Mouse (Mus musculus) thymus, adult 2 months (tissue): ENCODE results near the gene Atm.

Experiments
- CTCF ChIP-seq: fragments of 200-500 bp; IDR thresholded peaks from 2 replicates; pipeline ENCODE4 v1.5.1; 2012; ENCODE audit warnings: mild to moderate bottlenecking, control low read depth, low read length, moderate library complexity, borderline replicate concordance; ENCODE audit not compliant: control insufficient read depth, poor library complexity, insufficient read depth; ENCODE audit errors: extremely low read depth
- POLR2A ChIP-seq: fragments of 200-500 bp; IDR thresholded peaks from 2 replicates; pipeline ENCODE4 v1.6.1; 2012; ENCODE audit warnings: mild to moderate bottlenecking, low read length, control low read depth, moderate library complexity; ENCODE audit not compliant: control insufficient read depth, poor library complexity, insufficient read depth; ENCODE audit errors: extremely low read depth

GRCm38 (mm10) chr9:53402991-53403390 is 133.5 kb downstream of the Atm start:
- no peak for TF ChIP-seq POLR2A
- TF ChIP-seq CTCF: no peak
